Mouse (Mus musculus) E14TG2a.4 (cell line): ENCODE measurements around the gene Ghdc.
A peak's percentile ranks its signal among the peaks of the same experiment; 100 is the strongest.

Source experiments
- H3K27me3 ChIP-seq: 2 replicates; pipeline ENCODE4 v1.6.1; 2014; ENCODE audit warnings: low read length, control low read depth; ENCODE audit not compliant: insufficient read depth
- H3K36me3 ChIP-seq: 2 replicates; pipeline ENCODE4 v1.6.1; 2014; ENCODE audit warnings: low read length, control low read depth; ENCODE audit not compliant: insufficient read depth
- H3K4me1 ChIP-seq: replicated peaks from 2 replicates; pipeline ENCODE4 v1.6.1; 2014; ENCODE audit warnings: low read depth, low read length, control low read depth
- H3K4me3 ChIP-seq: replicated peaks from 2 replicates; pipeline ENCODE4 v1.5.1; 2014; ENCODE audit warnings: mild to moderate bottlenecking, low read length
- H3K9me3 ChIP-seq: 2 replicates; pipeline ENCODE4 v1.6.1; 2014; ENCODE audit warnings: low read length, control low read depth
- CTCF ChIP-seq: conservative IDR thresholded peaks from 2 replicates; pipeline ENCODE4 v1.5.1; 2014; ENCODE audit warnings: low read length
- NANOG ChIP-seq: IDR thresholded peaks from 2 replicates; pipeline ENCODE4 v1.6.1; 2014; ENCODE audit warnings: borderline replicate concordance, low read length, mixed read lengths
- POU5F1 ChIP-seq: IDR thresholded peaks from 2 replicates; pipeline ENCODE4 v1.6.1; 2014; ENCODE audit warnings: low read length, borderline replicate concordance

Gene Ghdc

DNA sequence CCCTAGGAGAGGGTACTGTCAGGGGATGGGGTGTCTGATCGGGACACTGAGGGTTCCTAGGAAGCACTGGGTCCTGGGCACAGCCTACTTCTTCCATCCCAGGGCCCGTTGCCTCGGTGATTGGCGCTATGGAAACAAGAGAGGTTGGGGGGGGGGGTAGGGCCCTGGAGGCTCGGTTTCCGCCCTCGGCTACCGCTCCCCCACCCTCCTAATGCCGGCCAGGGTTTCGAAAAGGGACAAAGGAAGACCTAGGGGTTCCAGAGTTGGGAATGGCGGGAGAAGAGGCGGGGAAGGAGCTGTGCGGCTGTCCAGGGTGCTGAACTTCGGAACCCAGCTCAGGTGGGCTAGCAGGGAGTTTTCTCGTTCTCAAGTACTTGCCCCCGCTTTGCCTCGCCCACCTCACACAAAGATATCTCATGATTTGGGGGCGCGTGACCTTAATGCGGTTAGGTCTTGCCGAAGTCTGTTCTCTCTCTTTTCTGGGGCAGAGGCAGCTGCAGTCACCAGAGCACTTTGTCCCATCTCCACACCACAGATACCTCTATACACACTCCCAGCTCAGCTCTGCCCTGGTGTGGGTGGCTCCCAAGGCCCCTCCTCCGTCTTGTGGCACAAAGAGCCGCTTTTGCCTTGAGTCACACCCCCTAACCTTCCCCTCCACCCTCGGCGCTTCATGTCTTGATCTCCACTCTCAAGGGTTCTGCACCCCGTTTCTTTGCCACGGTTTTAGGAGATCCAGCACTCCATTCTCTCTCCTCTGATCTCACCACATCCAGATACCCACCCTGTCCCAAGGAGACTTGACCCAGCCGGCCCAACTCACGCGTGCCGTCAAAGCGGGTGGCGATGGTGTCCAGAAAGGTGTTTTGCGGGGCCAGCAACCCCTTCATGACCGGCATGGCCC, 11.8 kb downstream of the Ghdc start:
- peak overlapping the region; percentile 80 for H3K4me3 ChIP-seq
- peaks cover 71% of the 10 kb centered on the region for H3K27me3 ChIP-seq
- TF ChIP-seq CTCF (no peak), NANOG (no peak), POU5F1 (no peak)
- peaks cover 43% of the 10 kb centered on the region for H3K4me1 ChIP-seq
- no peaks in the 10 kb centered on the region for H3K9me3 ChIP-seq
- no peaks in the 10 kb centered on the region for H3K36me3 ChIP-seq

DNA sequence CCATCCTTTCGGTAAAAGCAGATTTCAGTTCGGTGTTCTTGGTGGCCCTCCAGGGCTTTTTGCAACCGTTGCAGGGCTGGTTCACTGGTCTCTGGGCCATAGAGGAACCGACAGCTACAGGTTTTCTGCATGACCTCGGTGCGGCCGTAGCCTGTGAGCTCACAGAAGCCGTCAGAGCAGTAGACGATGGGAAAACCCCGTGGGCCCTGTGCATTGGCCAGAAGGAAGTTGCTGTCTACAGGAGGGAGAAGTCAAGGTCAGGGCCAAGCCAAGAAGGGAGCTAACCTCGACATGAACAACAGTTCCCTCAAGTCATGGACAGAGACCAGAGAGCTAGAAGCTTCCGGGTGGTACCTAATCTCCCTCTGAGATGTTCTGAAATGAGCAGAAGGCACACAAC, 13.2 kb downstream of the Ghdc start:
- no peaks in the 10 kb centered on the region for H3K36me3 ChIP-seq
- H3K27me3 ChIP-seq: peaks cover 64% of the 10 kb centered on the region
- peaks cover 39% of the 10 kb centered on the region for H3K4me1 ChIP-seq
- no peak overlapping the region for H3K4me3 ChIP-seq
- TF ChIP-seq NANOG: no peak
- TF ChIP-seq CTCF: no peak
- TF ChIP-seq POU5F1: no peak
- no peaks in the 10 kb centered on the region for H3K9me3 ChIP-seq

DNA sequence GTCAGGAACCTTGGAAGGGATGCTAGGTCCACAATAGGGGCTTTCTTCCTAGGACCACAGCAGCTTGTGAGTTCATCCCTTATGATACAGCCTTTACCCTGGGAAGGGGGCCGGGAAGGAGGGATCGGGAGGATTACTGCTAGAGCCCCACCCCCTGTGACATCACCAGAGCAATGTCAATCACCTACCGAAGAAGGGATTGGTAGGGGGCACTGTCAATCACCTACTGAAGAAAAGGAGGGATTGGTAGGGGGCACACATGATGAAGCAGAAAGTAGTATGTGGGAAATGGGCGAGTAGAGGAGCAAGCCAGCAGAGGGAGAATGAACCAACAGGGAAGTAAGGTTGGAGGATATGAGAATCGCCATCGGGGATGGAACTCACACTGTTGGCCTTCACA, 14.3 kb downstream of the Ghdc start:
- Histone ChIP-seq H3K4me1 (peaks cover 38% of the 10 kb centered on the region), H3K9me3 (no peaks in the 10 kb centered on the region), H3K27me3 (peaks cover 56% of the 10 kb centered on the region), H3K4me3 (no peak overlapping the region), H3K36me3 (no peaks in the 10 kb centered on the region)
- no peak for TF ChIP-seq NANOG
- TF ChIP-seq POU5F1: no peak
- no peak for TF ChIP-seq CTCF

DNA sequence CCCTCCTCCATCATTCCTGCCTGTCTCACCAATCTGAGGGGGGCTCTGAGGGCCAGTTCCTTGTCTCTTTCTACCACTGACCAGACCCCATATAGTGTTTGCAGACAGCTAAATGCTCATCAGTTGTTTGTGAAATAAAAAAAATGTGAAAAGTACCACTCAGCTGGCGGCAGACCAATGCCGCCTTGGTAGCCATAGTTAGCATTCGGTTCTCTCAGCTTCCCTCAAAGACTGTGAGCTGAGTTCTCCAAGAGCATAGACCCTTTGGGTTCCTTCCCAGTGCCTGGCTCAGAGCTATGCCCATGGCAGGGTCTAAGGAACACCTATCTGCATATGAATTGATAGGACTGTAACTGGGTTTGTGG, 16.1 kb downstream of the Ghdc start:
- no peaks in the 10 kb centered on the region for H3K36me3 ChIP-seq
- peaks cover 30% of the 10 kb centered on the region for H3K4me1 ChIP-seq
- H3K4me3 ChIP-seq: no peak overlapping the region
- peaks cover 50% of the 10 kb centered on the region for H3K27me3 ChIP-seq
- TF ChIP-seq CTCF (no peak), POU5F1 (no peak), NANOG (no peak)
- no peaks in the 10 kb centered on the region for H3K9me3 ChIP-seq

DNA sequence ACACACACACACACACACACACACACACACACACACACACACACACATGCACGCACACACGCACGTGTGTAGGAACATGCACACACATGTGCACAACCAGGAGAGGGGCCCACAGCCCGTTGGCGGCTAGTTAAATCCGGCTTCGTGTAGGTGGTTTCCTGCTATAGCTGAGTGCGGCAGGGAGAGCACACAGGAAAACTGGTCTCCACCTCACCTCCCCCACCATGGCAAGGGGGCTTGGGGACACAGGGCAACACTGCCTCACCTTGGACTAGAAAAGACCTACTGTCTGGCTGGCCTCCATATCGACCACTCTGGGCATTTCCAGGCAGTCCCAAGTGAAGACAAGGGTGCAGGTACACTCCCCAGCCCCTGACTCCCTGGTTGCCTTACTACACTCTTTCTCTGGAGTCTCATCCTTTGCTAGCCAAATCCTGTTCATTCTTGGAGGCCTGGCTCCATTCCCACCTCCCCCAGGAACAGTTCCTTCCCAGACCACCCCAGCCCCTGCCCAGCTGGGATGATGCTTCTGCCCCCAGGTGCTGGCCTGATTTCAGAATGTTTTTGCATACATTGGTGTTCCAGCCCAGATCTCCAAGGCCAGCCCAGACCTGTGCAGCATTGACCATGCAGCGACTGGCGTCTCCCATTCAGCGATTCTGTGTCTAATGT, 16.6 kb downstream of the Ghdc start:
- no peak for TF ChIP-seq NANOG
- Histone ChIP-seq H3K36me3 (no peaks in the 10 kb centered on the region), H3K9me3 (no peaks in the 10 kb centered on the region), H3K4me1 (peaks cover 32% of the 10 kb centered on the region), H3K27me3 (peaks cover 51% of the 10 kb centered on the region), H3K4me3 (no peak overlapping the region)

DNA sequence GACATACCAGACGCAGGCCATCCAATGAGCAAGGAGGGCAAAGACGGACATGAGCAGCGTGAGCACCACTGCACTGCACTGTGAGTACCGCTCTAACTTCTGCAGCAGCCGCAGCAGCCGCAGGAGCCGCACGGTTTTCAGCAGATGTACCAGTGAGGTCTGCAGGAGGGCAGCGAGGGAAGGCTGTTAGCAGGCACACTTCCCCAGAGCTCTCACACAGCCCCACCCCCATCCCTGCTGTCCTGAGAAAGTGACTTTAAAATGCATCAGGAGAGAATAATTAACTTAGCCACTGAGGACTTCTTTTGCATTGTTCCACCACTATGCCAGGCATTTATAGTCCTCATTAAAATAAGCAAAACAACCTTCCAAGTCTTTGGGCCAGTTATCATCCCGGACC, 18.5 kb downstream of the Ghdc start:
- no peaks in the 10 kb centered on the region for H3K36me3 ChIP-seq
- peaks cover 56% of the 10 kb centered on the region for H3K27me3 ChIP-seq
- no peaks in the 10 kb centered on the region for H3K9me3 ChIP-seq
- H3K4me3 ChIP-seq: no peak overlapping the region
- TF ChIP-seq CTCF (no peak), POU5F1 (no peak), NANOG (no peak)
- peaks cover 34% of the 10 kb centered on the region for H3K4me1 ChIP-seq

DNA sequence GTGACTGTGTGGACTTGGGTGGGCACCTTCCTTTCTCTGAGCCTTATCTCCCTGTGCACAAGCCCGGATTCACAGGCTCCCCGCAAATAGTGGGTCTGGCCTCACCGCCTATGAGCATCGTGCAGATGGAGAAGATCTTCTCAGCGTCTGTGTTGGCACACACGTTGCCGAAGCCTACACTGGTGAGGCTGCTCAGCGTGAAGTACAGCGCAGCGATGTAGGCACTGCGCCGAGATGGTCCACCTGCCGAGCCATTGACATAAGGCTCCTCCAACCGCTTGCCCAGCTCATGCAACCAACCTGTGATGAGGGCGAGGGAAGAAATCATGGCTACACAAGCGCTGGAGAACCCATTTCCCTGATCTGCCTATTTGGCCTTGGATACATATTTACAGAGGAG, 20.6 kb downstream of the Ghdc start:
- Histone ChIP-seq H3K4me1 (peaks cover 52% of the 10 kb centered on the region), H3K9me3 (no peaks in the 10 kb centered on the region), H3K4me3 (peak overlapping the region; percentile 64), H3K36me3 (no peaks in the 10 kb centered on the region), H3K27me3 (peaks cover 57% of the 10 kb centered on the region)
- TF ChIP-seq POU5F1: no peak
- no peak for TF ChIP-seq CTCF

DNA sequence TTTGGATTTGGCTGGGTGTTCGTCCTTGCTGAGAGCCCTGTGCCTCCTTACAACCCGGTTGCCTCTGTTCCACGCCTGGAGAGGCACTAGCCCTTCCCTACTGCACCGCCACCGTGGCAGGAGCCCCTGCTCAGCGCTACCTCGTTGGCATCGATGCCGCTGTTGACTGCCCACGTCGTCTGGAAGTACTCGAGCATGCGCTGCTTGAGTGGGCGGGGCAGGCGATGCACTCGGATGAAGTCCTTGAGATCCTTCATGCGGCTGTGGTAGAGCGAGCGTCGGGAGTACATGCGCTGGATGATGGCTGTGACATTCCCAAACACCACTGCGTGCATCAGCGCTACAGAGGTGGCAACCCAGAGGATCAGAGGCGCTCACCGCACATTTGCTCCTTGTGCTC, 21.3 kb downstream of the Ghdc start:
- H3K4me3 ChIP-seq: peak overlapping the region; percentile 64
- H3K27me3 ChIP-seq: peaks cover 56% of the 10 kb centered on the region
- no peaks in the 10 kb centered on the region for H3K36me3 ChIP-seq
- no peak for TF ChIP-seq CTCF
- no peak for TF ChIP-seq NANOG
- no peak for TF ChIP-seq POU5F1
- H3K9me3 ChIP-seq: no peaks in the 10 kb centered on the region
- H3K4me1 ChIP-seq: peaks cover 52% of the 10 kb centered on the region

DNA sequence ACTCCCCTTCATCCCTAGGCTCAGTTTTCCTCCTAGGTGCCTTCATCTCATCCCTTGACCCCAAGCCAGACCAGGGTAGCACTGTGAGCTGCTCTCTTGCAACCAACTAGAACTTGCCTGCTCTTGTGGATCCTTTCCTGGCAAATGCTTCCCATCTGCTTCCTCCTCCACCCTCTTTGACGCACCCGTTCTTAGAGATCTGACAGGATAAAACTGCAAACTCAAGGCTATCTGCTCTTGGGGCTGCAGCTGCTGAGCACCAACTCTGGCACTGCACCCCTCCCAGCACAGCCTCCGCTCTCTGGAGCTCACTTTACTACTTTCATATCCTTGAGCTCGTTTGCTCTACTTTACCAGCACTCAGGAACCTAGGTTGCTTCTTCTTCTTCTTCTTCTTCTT, 22.1 kb downstream of the Ghdc start:
- peaks cover 51% of the 10 kb centered on the region for H3K27me3 ChIP-seq
- TF ChIP-seq NANOG (no peak), POU5F1 (no peak), CTCF (no peak)
- no peak overlapping the region for H3K4me3 ChIP-seq

More for the DNA sequence above, 22.1 kb downstream of the Ghdc start:
- Histone ChIP-seq H3K9me3 (no peaks in the 10 kb centered on the region), H3K36me3 (no peaks in the 10 kb centered on the region), H3K4me1 (peaks cover 52% of the 10 kb centered on the region)
